Mouse (Mus musculus): ENCODE data around the gene Cntnap1. TPM values are rescaled to one million over a fixed set of nuclear protein-coding genes. Genes with fewer than 3 reads are reported as not detected.

Gene Cntnap1
- polyA plus RNA-seq, 2 experiments, result 0.56 to 1.5 TPM

DNA sequence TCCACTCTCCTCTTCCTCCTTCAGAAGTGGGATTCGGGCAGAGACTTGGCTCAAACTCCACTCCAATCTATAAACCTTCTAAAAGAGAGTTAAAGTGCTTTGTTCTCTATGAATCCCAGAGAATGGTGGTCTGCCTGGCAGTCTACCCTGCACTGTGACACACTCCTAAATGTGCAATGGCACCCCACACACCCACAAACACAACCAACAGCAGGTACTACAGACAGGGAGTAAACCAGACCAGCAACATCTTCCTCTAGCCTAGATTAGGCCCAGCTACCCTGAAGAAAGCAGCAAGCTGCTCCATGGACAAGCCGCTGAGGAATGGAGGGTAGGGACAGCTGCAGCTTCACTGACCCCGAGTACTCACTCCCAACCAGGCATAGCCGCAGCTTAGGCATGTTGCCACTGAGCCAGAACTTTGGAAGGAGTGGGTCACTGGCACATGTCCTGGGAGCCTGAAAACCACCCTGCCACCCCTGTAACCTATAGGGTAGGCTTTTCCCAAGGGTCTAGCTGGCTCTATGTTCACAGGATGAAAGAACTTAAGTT is 21.7 kb downstream of the Cntnap1 start:
- no peaks in the 10 kb centered on the region for H3K27me3 ChIP-seq (ENCODE audit: control insufficient read depth, insufficient read depth, low read length)
- TF ChIP-seq POLR2A (IDR thresholded peaks at IDR 0.05; ENCODE audit: borderline replicate concordance, extremely low read depth, insufficient read depth, insufficient read length), result no peak

GRCm38 (mm10) chr11:101192646-101193045 is 22.3 kb downstream of the Cntnap1 start:
- H3K36me3 ChIP-seq (ENCODE audit: control insufficient read depth, insufficient read depth, low read length), result peaks cover 41% of the 10 kb centered on the region

More for the DNA sequence above, 21.7 kb downstream of the Cntnap1 start:
- Histone ChIP-seq H3K4me3 (replicated peaks; ENCODE audit: low read length) (no peak overlapping the region), H3K9ac (ENCODE audit: low read depth, low read length, severe bottlenecking) (no peak overlapping the region), H3K4me1 (ENCODE audit: control insufficient read depth, insufficient read depth, low read length) (peaks cover 17% of the 10 kb centered on the region), H3K4me2 (replicated peaks; ENCODE audit: low read depth, low read length, severe bottlenecking) (no peak overlapping the region), H3K9me3 (ENCODE audit: control insufficient read depth, low read length) (no peaks in the 10 kb centered on the region), H3K36me3 (ENCODE audit: control insufficient read depth, insufficient read depth, low read length) (peaks cover 36% of the 10 kb centered on the region), H3K27ac (replicated peaks; ENCODE audit: low read depth, low read length) (no peak overlapping the region)
- WGBS, result 79% methylated on average over 4 of the region's 4 CpGs
- no peak for ATAC-seq (ENCODE audit: low FRiP score, low read depth)
- no peak for DNase-seq (ENCODE audit: low spot score)

DNA sequence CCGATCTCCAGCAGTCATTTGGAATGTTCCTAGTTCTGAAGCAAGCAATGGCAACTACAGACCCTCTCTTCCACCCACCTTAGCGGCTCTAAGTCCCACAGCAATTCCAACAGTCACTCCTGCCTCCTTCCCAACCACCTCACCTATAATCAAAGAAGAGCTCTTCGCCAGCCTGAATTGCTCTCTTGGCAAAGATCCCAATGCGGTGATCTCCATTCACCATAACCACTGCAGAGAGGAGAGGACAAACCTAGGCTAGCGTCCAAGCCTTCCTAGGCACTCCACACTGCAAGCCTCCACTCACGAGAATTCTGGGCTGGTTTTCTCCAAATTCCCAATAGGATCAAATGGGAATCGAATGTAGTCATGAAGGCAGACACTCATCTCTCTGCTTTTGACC is 22.8 kb downstream of the Cntnap1 start:
- Histone ChIP-seq H3K27me3 (ENCODE audit: control insufficient read depth, insufficient read depth, low read length) (no peaks in the 10 kb centered on the region), H3K4me1 (ENCODE audit: control insufficient read depth, insufficient read depth, low read length) (peaks cover 17% of the 10 kb centered on the region), H3K4me3 (replicated peaks; ENCODE audit: low read length) (no peak overlapping the region), H3K4me2 (replicated peaks; ENCODE audit: low read depth, low read length, severe bottlenecking) (no peak overlapping the region), H3K9me3 (ENCODE audit: control insufficient read depth, low read length) (no peaks in the 10 kb centered on the region), H3K9ac (ENCODE audit: low read depth, low read length, severe bottlenecking) (no peak overlapping the region), H3K27ac (replicated peaks; ENCODE audit: low read depth, low read length) (no peak overlapping the region), H3K36me3 (ENCODE audit: control insufficient read depth, insufficient read depth, low read length) (peaks cover 43% of the 10 kb centered on the region)
- WGBS, result 88% methylated on average over 7 of the region's 7 CpGs
- no peak for TF ChIP-seq POLR2A (IDR thresholded peaks at IDR 0.05; ENCODE audit: borderline replicate concordance, extremely low read depth, insufficient read depth, insufficient read length)
- ATAC-seq (ENCODE audit: low FRiP score, low read depth), result no peak
- DNase-seq (ENCODE audit: low spot score), result no peak

More at GRCm38 (mm10) chr11:101192646-101193045, 22.3 kb downstream of the Cntnap1 start:
- H3K9ac ChIP-seq (ENCODE audit: low read depth, low read length, severe bottlenecking), result no peak overlapping the region
- H3K9me3 ChIP-seq (ENCODE audit: control insufficient read depth, low read length), result no peaks in the 10 kb centered on the region
- no peak overlapping the region for H3K4me3 ChIP-seq (replicated peaks; ENCODE audit: low read length)
- ATAC-seq (ENCODE audit: low FRiP score, low read depth) (no peak), DNase-seq (ENCODE audit: low spot score) (no peak)
- H3K4me2 ChIP-seq (replicated peaks; ENCODE audit: low read depth, low read length, severe bottlenecking), result no peak overlapping the region
- peaks cover 17% of the 10 kb centered on the region for H3K4me1 ChIP-seq (ENCODE audit: control insufficient read depth, insufficient read depth, low read length)
- no peak for TF ChIP-seq POLR2A (IDR thresholded peaks at IDR 0.05; ENCODE audit: borderline replicate concordance, extremely low read depth, insufficient read depth, insufficient read length)
- no peaks in the 10 kb centered on the region for H3K27me3 ChIP-seq (ENCODE audit: control insufficient read depth, insufficient read depth, low read length)
- H3K27ac ChIP-seq (replicated peaks; ENCODE audit: low read depth, low read length), result no peak overlapping the region
- 94% methylated on average over 6 of the region's 6 CpGs for WGBS

- WGBS, result 76% methylated on average over 5 of the region's 5 CpGs
- peaks cover 54% of the 10 kb centered on the region for H3K36me3 ChIP-seq (ENCODE audit: control insufficient read depth, insufficient read depth, low read length)
- no peak for ATAC-seq (ENCODE audit: low FRiP score, low read depth)
Measured at GRCm38 (mm10) chr11:101194137-101194536, 23.8 kb downstream of the Cntnap1 start.

DNA sequence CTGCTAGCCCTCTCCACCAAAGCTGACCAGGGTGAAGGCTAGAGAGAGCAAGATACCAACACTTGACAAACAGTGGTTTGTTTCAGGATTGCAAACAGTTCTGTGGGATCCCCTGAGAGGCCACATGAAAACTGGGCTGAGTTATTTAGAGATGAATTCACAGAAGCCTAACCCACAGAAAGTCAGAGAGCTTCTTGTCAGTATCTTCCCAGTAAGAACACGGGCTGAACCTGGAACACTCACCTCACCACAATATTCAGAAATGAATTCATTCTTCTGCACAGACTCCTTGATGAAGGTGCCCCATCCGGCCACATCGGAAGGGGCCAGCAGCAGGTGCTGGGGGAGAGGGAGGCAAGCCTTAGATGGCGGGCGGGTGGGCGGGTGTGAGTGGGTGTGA is 24.3 kb downstream of the Cntnap1 start:
- ATAC-seq (ENCODE audit: low FRiP score, low read depth) (no peak), DNase-seq (ENCODE audit: low spot score) (no peak)
- H3K9ac ChIP-seq (ENCODE audit: low read depth, low read length, severe bottlenecking), result no peak overlapping the region
- H3K27ac ChIP-seq (replicated peaks; ENCODE audit: low read depth, low read length), result no peak overlapping the region
- H3K36me3 ChIP-seq (ENCODE audit: control insufficient read depth, insufficient read depth, low read length), result peaks cover 59% of the 10 kb centered on the region
- H3K9me3 ChIP-seq (ENCODE audit: control insufficient read depth, low read length), result no peaks in the 10 kb centered on the region
- WGBS, result 91% methylated on average over 6 of the region's 6 CpGs
- peaks cover 11% of the 10 kb centered on the region for H3K4me1 ChIP-seq (ENCODE audit: control insufficient read depth, insufficient read depth, low read length)
- TF ChIP-seq POLR2A (IDR thresholded peaks at IDR 0.05; ENCODE audit: borderline replicate concordance, extremely low read depth, insufficient read depth, insufficient read length), result no peak
- no peak overlapping the region for H3K4me2 ChIP-seq (replicated peaks; ENCODE audit: low read depth, low read length, severe bottlenecking)
- no peaks in the 10 kb centered on the region for H3K27me3 ChIP-seq (ENCODE audit: control insufficient read depth, insufficient read depth, low read length)
- H3K4me3 ChIP-seq (replicated peaks; ENCODE audit: low read length), result no peak overlapping the region

More at GRCm38 (mm10) chr11:101194137-101194536, 23.8 kb downstream of the Cntnap1 start:
- Histone ChIP-seq H3K9me3 (ENCODE audit: control insufficient read depth, low read length) (no peaks in the 10 kb centered on the region), H3K9ac (ENCODE audit: low read depth, low read length, severe bottlenecking) (no peak overlapping the region), H3K4me2 (replicated peaks; ENCODE audit: low read depth, low read length, severe bottlenecking) (no peak overlapping the region), H3K4me3 (replicated peaks; ENCODE audit: low read length) (no peak overlapping the region), H3K27me3 (ENCODE audit: control insufficient read depth, insufficient read depth, low read length) (no peaks in the 10 kb centered on the region), H3K27ac (replicated peaks; ENCODE audit: low read depth, low read length) (no peak overlapping the region), H3K4me1 (ENCODE audit: control insufficient read depth, insufficient read depth, low read length) (peaks cover 16% of the 10 kb centered on the region)
- TF ChIP-seq POLR2A (IDR thresholded peaks at IDR 0.05; ENCODE audit: borderline replicate concordance, extremely low read depth, insufficient read depth, insufficient read length), result no peak
- no peak for DNase-seq (ENCODE audit: low spot score)

Data from limb, embryonic 14.5 days (tissue).